Mouse (Mus musculus): Measurements from ENCODE around the gene Eif2d. TPM values are rescaled to one million over a fixed set of nuclear protein-coding genes. Genes with fewer than 3 reads are reported as not detected.

The Eif2d gene
- polyA plus RNA-seq, 1 experiment from 2014 or later, result 71.9 TPM

DNA sequence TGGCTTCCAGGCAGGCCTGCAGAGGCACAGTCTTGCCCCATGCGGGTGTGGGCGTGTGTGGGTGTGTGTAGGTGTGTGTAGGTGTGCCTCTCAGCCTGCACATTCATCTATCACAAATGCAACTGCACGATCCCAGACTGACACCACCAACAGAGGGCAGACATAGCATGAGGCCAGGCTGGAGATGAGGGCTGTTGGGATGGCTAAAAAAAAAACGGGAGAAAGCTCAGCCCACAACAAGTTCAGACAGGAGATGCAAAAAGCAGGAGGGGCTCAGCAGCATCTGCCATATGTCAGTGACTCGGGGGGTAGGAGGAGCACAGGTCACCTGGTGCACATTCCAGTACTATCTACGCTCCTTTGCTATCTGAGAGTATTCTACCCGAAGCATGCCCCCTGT, 75.2 kb downstream of the Eif2d start:
- Histone ChIP-seq H3K4me1 (ENCODE audit: control insufficient read depth, insufficient read depth, low read length) (0 out of 2 replicates have a peak, but pooled peaks cover 4% of the 10 kb centered on the region), H3K36me3 (ENCODE audit: control insufficient read depth, insufficient read depth, low read length) (no peaks in the 10 kb centered on the region), H3K4me2 (replicated peaks; ENCODE audit: low read depth, low read length) (no peak overlapping the region), H3K4me3 (ENCODE audit: low read depth, low read length) (no peak overlapping the region), H3K9me3 (ENCODE audit: control insufficient read depth, low read depth, low read length) (no peaks in the 10 kb centered on the region), H3K9ac (replicated peaks; ENCODE audit: low read depth, low read length) (no peak overlapping the region), H3K27ac (ENCODE audit: low read length) (no peak overlapping the region), H3K27me3 (ENCODE audit: control insufficient read depth, insufficient read depth, low read length) (no peaks in the 10 kb centered on the region)
- no peak for ATAC-seq (ENCODE audit: insufficient number of reproducible peaks, insufficient read depth, low FRiP score, low read depth)
- WGBS, result 34% methylated on average over 7 of the region's 7 CpGs

GRCm38 (mm10) chr1:131228659-131229058, 75.7 kb downstream of the Eif2d start:
- ATAC-seq (ENCODE audit: insufficient number of reproducible peaks, insufficient read depth, low FRiP score, low read depth), result no peak
- no peaks in the 10 kb centered on the region for H3K9me3 ChIP-seq (ENCODE audit: control insufficient read depth, low read depth, low read length)
- H3K4me2 ChIP-seq (replicated peaks; ENCODE audit: low read depth, low read length), result no peak overlapping the region
- H3K4me1 ChIP-seq (ENCODE audit: control insufficient read depth, insufficient read depth, low read length), result 0 out of 2 replicates have a peak, but pooled peaks cover 4% of the 10 kb centered on the region
- no peak overlapping the region for H3K27ac ChIP-seq (ENCODE audit: low read length)
- H3K36me3 ChIP-seq (ENCODE audit: control insufficient read depth, insufficient read depth, low read length), result no peaks in the 10 kb centered on the region
- H3K9ac ChIP-seq (replicated peaks; ENCODE audit: low read depth, low read length), result no peak overlapping the region
- H3K27me3 ChIP-seq (ENCODE audit: control insufficient read depth, insufficient read depth, low read length), result no peaks in the 10 kb centered on the region
- WGBS, result 78% methylated on average over 5 of the region's 5 CpGs
- no peak overlapping the region for H3K4me3 ChIP-seq (ENCODE audit: low read depth, low read length)

- H3K4me2 ChIP-seq (replicated peaks; ENCODE audit: low read depth, low read length), result no peak overlapping the region
- H3K36me3 ChIP-seq (ENCODE audit: control insufficient read depth, insufficient read depth, low read length), result no peaks in the 10 kb centered on the region
- no peak overlapping the region for H3K4me3 ChIP-seq (ENCODE audit: low read depth, low read length)
- 52% methylated on average over 12 of the region's 12 CpGs for WGBS
- peaks cover 10% of the 10 kb centered on the region for H3K4me1 ChIP-seq (ENCODE audit: control insufficient read depth, insufficient read depth, low read length)
- no peaks in the 10 kb centered on the region for H3K27me3 ChIP-seq (ENCODE audit: control insufficient read depth, insufficient read depth, low read length)
- ATAC-seq (ENCODE audit: insufficient number of reproducible peaks, insufficient read depth, low FRiP score, low read depth), result no peak; the same call in 1 of the 2 replicates
- H3K27ac ChIP-seq (ENCODE audit: low read length), result no peak overlapping the region
- no peak overlapping the region for H3K9ac ChIP-seq (replicated peaks; ENCODE audit: low read depth, low read length)
- no peaks in the 10 kb centered on the region for H3K9me3 ChIP-seq (ENCODE audit: control insufficient read depth, low read depth, low read length)
Observed at GRCm38 (mm10) chr1:131233527-131233926, 80.5 kb downstream of the Eif2d start.

GRCm38 (mm10) chr1:131236077-131236476, 83.1 kb downstream of the Eif2d start:
- Histone ChIP-seq H3K9ac (replicated peaks; ENCODE audit: low read depth, low read length) (no peak overlapping the region), H3K36me3 (ENCODE audit: control insufficient read depth, insufficient read depth, low read length) (no peaks in the 10 kb centered on the region), H3K4me3 (ENCODE audit: low read depth, low read length) (no peak overlapping the region), H3K4me1 (ENCODE audit: control insufficient read depth, insufficient read depth, low read length) (peaks cover 19% of the 10 kb centered on the region), H3K9me3 (ENCODE audit: control insufficient read depth, low read depth, low read length) (no peaks in the 10 kb centered on the region), H3K27me3 (ENCODE audit: control insufficient read depth, insufficient read depth, low read length) (no peaks in the 10 kb centered on the region), H3K4me2 (replicated peaks; ENCODE audit: low read depth, low read length) (no peak overlapping the region), H3K27ac (ENCODE audit: low read length) (no peak overlapping the region)
- ATAC-seq (ENCODE audit: insufficient number of reproducible peaks, insufficient read depth, low FRiP score, low read depth), result no peak
- WGBS, result 34% methylated on average over 7 of the region's 7 CpGs

Other genes starting within 250 kb of the Eif2d start
- gene Il20, start 241.7 kb upstream of the Eif2d start, polyA plus RNA-seq (2014; fragmentation: Nextera tagmentation; extraction: Ambion mirVana), result not detected in 2 replicates
- gene Il19, start 213.1 kb upstream of the Eif2d start, polyA plus RNA-seq (2014; fragmentation: Nextera tagmentation; extraction: Ambion mirVana), result not detected in 2 replicates
- gene Il10, start 133.3 kb upstream of the Eif2d start, polyA plus RNA-seq (2014; fragmentation: Nextera tagmentation; extraction: Ambion mirVana), result 0.20 and 0.38 TPM in 2 replicates
- gene Mapkapk2, start 55.4 kb upstream of the Eif2d start, polyA plus RNA-seq (2014; fragmentation: Nextera tagmentation; extraction: Ambion mirVana), result 56.5 and 68.4 TPM in 2 replicates
- 3.5 and 4.6 TPM in 2 replicates for gene Dyrk3, start 14.8 kb upstream of the Eif2d start, polyA plus RNA-seq (2014; fragmentation: Nextera tagmentation; extraction: Ambion mirVana)
- gene Rassf5, start 92.1 kb downstream of the Eif2d start, polyA plus RNA-seq (2014; fragmentation: Nextera tagmentation; extraction: Ambion mirVana), result 3.6 and 3.8 TPM in 2 replicates
- 4.5 and 6.1 TPM in 2 replicates for gene Ikbke, start 126.4 kb downstream of the Eif2d start, polyA plus RNA-seq (2014; fragmentation: Nextera tagmentation; extraction: Ambion mirVana)